Mouse (Mus musculus): Measurements from ENCODE around the gene Ltbp4. TPM values are rescaled to one million over a fixed set of nuclear protein-coding genes. Genes with fewer than 3 reads are reported as not detected.

The Ltbp4 gene
- total and polyA plus RNA-seq, 3 experiments = 2.9 to 14.2 TPM; not detected in 1

GRCm38 (mm10) chr7:27375274-27375673, 37.8 kb upstream of the Ltbp4 start:
- no peaks in the 10 kb centered on the region for H3K36me3 ChIP-seq (ENCODE audit: control insufficient read depth in 1 of 2, insufficient read depth in 2 of 2, low read length in 2 of 2)
- H3K27ac ChIP-seq (ENCODE audit: control insufficient read depth, low read depth, low read length) = no peak overlapping the region
- no peak for DNase-seq (ENCODE audit: low read depth, low spot score)
- no peaks in the 10 kb centered on the region for H3K9me3 ChIP-seq (replicated peaks; ENCODE audit: insufficient read depth, low read length)
- no peak overlapping the region for H3K9ac ChIP-seq (ENCODE audit: control insufficient read depth, low read depth, low read length, poor library complexity, severe bottlenecking)
- no peaks in the 10 kb centered on the region for H3K4me1 ChIP-seq (ENCODE audit: control insufficient read depth in 1 of 2, insufficient read depth in 2 of 2, low read length in 2 of 2)
- H3K79me2 ChIP-seq (ENCODE audit: control insufficient read depth, insufficient read depth, low read length, poor library complexity) = no peaks in the 10 kb centered on the region
- TF ChIP-seq MAFK (IDR thresholded peaks at IDR 0.05; ENCODE audit: borderline replicate concordance, low read depth, low read length) (no peak), POLR2AphosphoS5 (IDR thresholded peaks at IDR 0.05; ENCODE audit: borderline replicate concordance, low read depth, low read length) (no peak), SMC3 (IDR thresholded peaks at IDR 0.05; ENCODE audit: low read depth, low read length) (no peak), USF1 (IDR thresholded peaks at IDR 0.05; ENCODE audit: low read depth, low read length) (no peak)
- no peaks in the 10 kb centered on the region; a peak in 2 of 4 replicates for H3K27me3 ChIP-seq (ENCODE audit: control insufficient read depth in 1 of 2, insufficient read depth in 2 of 2, low read length in 2 of 2)
- H3K4me3 ChIP-seq (ENCODE audit: control insufficient read depth in 1 of 2, insufficient read depth in 1 of 2, low read depth in 2 of 2, low read length in 2 of 2) = no peak overlapping the region

- no peaks in the 10 kb centered on the region; a peak in 2 of 4 replicates for H3K27me3 ChIP-seq (ENCODE audit: control insufficient read depth in 1 of 2, insufficient read depth in 2 of 2, low read length in 2 of 2)
- no peak overlapping the region for H3K4me3 ChIP-seq (ENCODE audit: control insufficient read depth in 1 of 2, insufficient read depth in 1 of 2, low read depth in 2 of 2, low read length in 2 of 2)
- H3K36me3 ChIP-seq (ENCODE audit: control insufficient read depth in 1 of 2, insufficient read depth in 2 of 2, low read length in 2 of 2) = no peaks in the 10 kb centered on the region
- no peak for TF ChIP-seq USF2 (IDR thresholded peaks at IDR 0.05; ENCODE audit: borderline replicate concordance in 1 of 2, insufficient read depth in 1 of 2, low read depth in 1 of 2, low read length in 2 of 2)
- TF ChIP-seq MAX (IDR thresholded peaks at IDR 0.05; ENCODE audit: low read length) = no peak
- no peak for TF ChIP-seq POLR2AphosphoS2 (IDR thresholded peaks at IDR 0.05; ENCODE audit: low read length)
- no peak for TF ChIP-seq EP300 (IDR thresholded peaks at IDR 0.05; ENCODE audit: low read depth in 1 of 2, low read length in 2 of 2)
- TF ChIP-seq MYB (IDR thresholded peaks at IDR 0.05; ENCODE audit: low read depth, low read length) = no peak
- TF ChIP-seq JUND (IDR thresholded peaks at IDR 0.05; ENCODE audit: low read depth, low read length) = no peak
- TF ChIP-seq NRF1 (IDR thresholded peaks at IDR 0.05; ENCODE audit: insufficient read depth, low read depth, low read length, poor library complexity, severe bottlenecking) = no peak
- TF ChIP-seq ZNF384 (IDR thresholded peaks at IDR 0.05; ENCODE audit: low read depth, low read length) = no peak
- TF ChIP-seq GABPA (IDR thresholded peaks at IDR 0.05; ENCODE audit: low read depth, low read length) = no peak
- H3K4me1 ChIP-seq (ENCODE audit: control insufficient read depth in 1 of 2, insufficient read depth in 2 of 2, low read length in 2 of 2) = peaks cover 0 to 8% of the 10 kb centered on the region in 2 experiments; a peak in 2 of 4 replicates
- no peaks in the 10 kb centered on the region for H3K79me2 ChIP-seq (ENCODE audit: control insufficient read depth, insufficient read depth, low read length, poor library complexity)
- H3K9me3 ChIP-seq (replicated peaks; ENCODE audit: insufficient read depth, low read length) = no peaks in the 10 kb centered on the region
- no peak overlapping the region for H3K27ac ChIP-seq (ENCODE audit: control insufficient read depth, low read depth, low read length)
- no peak overlapping the region for H3K9ac ChIP-seq (ENCODE audit: control insufficient read depth, low read depth, low read length, poor library complexity, severe bottlenecking)
- no peak for DNase-seq (ENCODE audit: low read depth, low spot score)
These were observed 34.4 kb upstream of the Ltbp4 start for GRCm38 (mm10) chr7:27371715-27372462.

GRCm38 (mm10) chr7:27369111-27369510, 31.6 kb upstream of the Ltbp4 start:
- H3K27ac ChIP-seq (ENCODE audit: control insufficient read depth, low read depth, low read length) = no peak overlapping the region
- no peaks in the 10 kb centered on the region for H3K9me3 ChIP-seq (replicated peaks; ENCODE audit: insufficient read depth, low read length)
- H3K4me1 ChIP-seq (ENCODE audit: control insufficient read depth in 1 of 2, insufficient read depth in 2 of 2, low read length in 2 of 2) = peaks cover 0 to 16% of the 10 kb centered on the region in 2 experiments; a peak in 3 of 4 replicates
- TF ChIP-seq USF2 (IDR thresholded peaks at IDR 0.05; ENCODE audit: borderline replicate concordance in 1 of 2, insufficient read depth in 1 of 2, low read depth in 1 of 2, low read length in 2 of 2) = no peak
- no peak overlapping the region for H3K4me3 ChIP-seq (ENCODE audit: control insufficient read depth in 1 of 2, insufficient read depth in 1 of 2, low read depth in 2 of 2, low read length in 2 of 2)
- H3K27me3 ChIP-seq (ENCODE audit: control insufficient read depth in 1 of 2, insufficient read depth in 2 of 2, low read length in 2 of 2) = no peaks in the 10 kb centered on the region; a peak in 1 of 4 replicates
- H3K9ac ChIP-seq (ENCODE audit: control insufficient read depth, low read depth, low read length, poor library complexity, severe bottlenecking) = no peak overlapping the region
- DNase-seq (ENCODE audit: low read depth, low spot score) = no peak
- no peaks in the 10 kb centered on the region for H3K36me3 ChIP-seq (ENCODE audit: control insufficient read depth in 1 of 2, insufficient read depth in 2 of 2, low read length in 2 of 2)
- H3K79me2 ChIP-seq (ENCODE audit: control insufficient read depth, insufficient read depth, low read length, poor library complexity) = no peaks in the 10 kb centered on the region
